Mouse (Mus musculus): ENCODE results near the gene Bnc2.

Gene Bnc2

GRCm38 (mm10) chr4:84324371-84324770 is 350.7 kb downstream of the Bnc2 start:
- no peak for DNase-seq (ENCODE audit: low read depth, low spot score)

- no peak for DNase-seq (ENCODE audit: low read depth, low spot score)
Measured at GRCm38 (mm10) chr4:84321598-84321997, 353.5 kb downstream of the Bnc2 start.

- DNase-seq (ENCODE audit: low read depth, low spot score) = no peak
Measured at GRCm38 (mm10) chr4:84317421-84317820, 357.7 kb downstream of the Bnc2 start.

- no peak for DNase-seq (ENCODE audit: low read depth, low spot score)
Measured at GRCm38 (mm10) chr4:84311371-84311770, 363.7 kb downstream of the Bnc2 start.

- no peak for DNase-seq (ENCODE audit: low read depth, low spot score)
Measured at GRCm38 (mm10) chr4:84310851-84311250, 364.2 kb downstream of the Bnc2 start.

- DNase-seq (ENCODE audit: low read depth, low spot score) = no peak
Measured at GRCm38 (mm10) chr4:84308226-84308862, 366.7 kb downstream of the Bnc2 start.

- no peak for DNase-seq (ENCODE audit: low read depth, low spot score)
Measured at GRCm38 (mm10) chr4:84306928-84307606, 368.0 kb downstream of the Bnc2 start.

- no peak for DNase-seq (ENCODE audit: low read depth, low spot score)
Measured at GRCm38 (mm10) chr4:84302949-84303348, 372.1 kb downstream of the Bnc2 start.

GRCm38 (mm10) chr4:84285153-84285552 is 389.9 kb downstream of the Bnc2 start:
- DNase-seq (ENCODE audit: low read depth, low spot score) = no peak

- DNase-seq (ENCODE audit: low read depth, low spot score) = no peak
Measured at GRCm38 (mm10) chr4:84282651-84283050, 392.4 kb downstream of the Bnc2 start.

GRCm38 (mm10) chr4:84278156-84278555 is 396.9 kb downstream of the Bnc2 start:
- no peak for DNase-seq (ENCODE audit: low read depth, low spot score)

- DNase-seq (ENCODE audit: low read depth, low spot score) = no peak
Measured at GRCm38 (mm10) chr4:84276081-84276480, 399.0 kb downstream of the Bnc2 start.

- DNase-seq (ENCODE audit: low read depth, low spot score) = no peak
Measured at GRCm38 (mm10) chr4:84274158-84274557, 400.9 kb downstream of the Bnc2 start.

- no peak for DNase-seq (ENCODE audit: low read depth, low spot score)
Measured at GRCm38 (mm10) chr4:84272867-84273266, 402.2 kb downstream of the Bnc2 start.

- DNase-seq (ENCODE audit: low read depth, low spot score) = no peak
Measured at GRCm38 (mm10) chr4:84269845-84270244, 405.2 kb downstream of the Bnc2 start.

- DNase-seq (ENCODE audit: low read depth, low spot score) = no peak
Measured at GRCm38 (mm10) chr4:84247356-84247755, 427.7 kb downstream of the Bnc2 start.

GRCm38 (mm10) chr4:84232346-84232745 is 442.7 kb downstream of the Bnc2 start:
- no peak for DNase-seq (ENCODE audit: low read depth, low spot score)

- DNase-seq (ENCODE audit: low read depth, low spot score) = no peak
Measured at GRCm38 (mm10) chr4:84231251-84231650, 443.8 kb downstream of the Bnc2 start.

- DNase-seq (ENCODE audit: low read depth, low spot score) = no peak
Measured at GRCm38 (mm10) chr4:84229189-84229960, 445.7 kb downstream of the Bnc2 start.

- DNase-seq (ENCODE audit: low read depth, low spot score) = no peak
Measured at GRCm38 (mm10) chr4:84228551-84228950, 446.5 kb downstream of the Bnc2 start.
